Mouse (Mus musculus) mesoderm, embryonic 11.5 days (tissue): ENCODE measurements around the gene Cidec.

Experiments
- DNase-seq: peaks from one replicate; pipeline ENCODE4 v3.0.0-alpha.2; 2012; ENCODE audit warnings: low read depth, low spot score

The Cidec gene

GRCm38 (mm10) chr6:113435664-113436205 is at the start of gene Cidec:
Gene Cidec (minus strand): TSS chr6:113435760.
- DNase-seq = no peak

GRCm38 (mm10) chr6:113483729-113484128 is 48.2 kb upstream of the Cidec start:
- DNase-seq = peak; percentile 35

GRCm38 (mm10) chr6:113483100-113483615 is 47.6 kb upstream of the Cidec start, which contains the start of gene Creld1:
Gene Creld1 (plus strand): TSS chr6:113483297.
- DNase-seq = peak; percentile 95

- peak; percentile 17 for DNase-seq
These were observed 47.0 kb upstream of the Cidec start for GRCm38 (mm10) chr6:113482477-113483099.

- DNase-seq = no peak
These were observed 45.2 kb upstream of the Cidec start for GRCm38 (mm10) chr6:113480555-113481373.

GRCm38 (mm10) chr6:113478906-113479305 is 43.3 kb upstream of the Cidec start:
- no peak for DNase-seq

- peak; percentile 46 for DNase-seq
These were observed 41.8 kb upstream of the Cidec start for GRCm38 (mm10) chr6:113477353-113477752.

GRCm38 (mm10) chr6:113473715-113474114 is 38.2 kb upstream of the Cidec start:
- no peak for DNase-seq

- DNase-seq = no peak
These were observed 37.7 kb upstream of the Cidec start for GRCm38 (mm10) chr6:113473246-113473645.

GRCm38 (mm10) chr6:113472061-113472460 is 36.5 kb upstream of the Cidec start:
- no peak for DNase-seq

- DNase-seq = no peak
These were observed 35.9 kb upstream of the Cidec start, which contains the start of gene Il17rc for GRCm38 (mm10) chr6:113471297-113471936. Gene Il17rc (plus strand): TSS chr6:113471427.

GRCm38 (mm10) chr6:113469432-113469831 is 33.9 kb upstream of the Cidec start:
- DNase-seq = peak; percentile 79

- peak; percentile 80 for DNase-seq
These were observed 33.5 kb upstream of the Cidec start for GRCm38 (mm10) chr6:113469021-113469420.

GRCm38 (mm10) chr6:113468512-113468911 is 33.0 kb upstream of the Cidec start:
- DNase-seq = no peak

- DNase-seq = no peak
These were observed 30.0 kb upstream of the Cidec start for GRCm38 (mm10) chr6:113465602-113466001.

GRCm38 (mm10) chr6:113464040-113464439 is 28.5 kb upstream of the Cidec start:
- no peak for DNase-seq

GRCm38 (mm10) chr6:113458635-113459034 is 23.1 kb upstream of the Cidec start:
- DNase-seq = no peak

GRCm38 (mm10) chr6:113457952-113458534 is 22.5 kb upstream of the Cidec start, which contains the start of gene Il17re:
Gene Il17re (plus strand): TSS chr6:113458484.
- DNase-seq = no peak

- DNase-seq = no peak
These were observed 19.4 kb upstream of the Cidec start for GRCm38 (mm10) chr6:113455007-113455406.

- no peak for DNase-seq
These were observed 16.3 kb upstream of the Cidec start for GRCm38 (mm10) chr6:113451839-113452238.

GRCm38 (mm10) chr6:113447639-113448038 is 12.1 kb upstream of the Cidec start:
- no peak for DNase-seq
